Mouse (Mus musculus): ENCODE data around the gene Mad1l1. TPM values are rescaled to one million over a fixed set of nuclear protein-coding genes. Genes with fewer than 3 reads are reported as not detected.

Gene Mad1l1
- polyA plus RNA-seq (2015; fragmentation: Illumina TruSeq; extraction: RNeasy Lipid Tissue Mini Kit (QIAGEN cat#74804); ENCODE audit: insufficient read depth, low replicate concordance), result 5.5 TPM

GRCm38 (mm10) chr5:140321042-140321755 is at the start of gene Mad1l1, which contains the start of gene Nudt1:
Mad1l1 (minus strand) TSS chr5:140321552.
Nudt1 (plus strand) TSS chr5:140321656.

DNA sequence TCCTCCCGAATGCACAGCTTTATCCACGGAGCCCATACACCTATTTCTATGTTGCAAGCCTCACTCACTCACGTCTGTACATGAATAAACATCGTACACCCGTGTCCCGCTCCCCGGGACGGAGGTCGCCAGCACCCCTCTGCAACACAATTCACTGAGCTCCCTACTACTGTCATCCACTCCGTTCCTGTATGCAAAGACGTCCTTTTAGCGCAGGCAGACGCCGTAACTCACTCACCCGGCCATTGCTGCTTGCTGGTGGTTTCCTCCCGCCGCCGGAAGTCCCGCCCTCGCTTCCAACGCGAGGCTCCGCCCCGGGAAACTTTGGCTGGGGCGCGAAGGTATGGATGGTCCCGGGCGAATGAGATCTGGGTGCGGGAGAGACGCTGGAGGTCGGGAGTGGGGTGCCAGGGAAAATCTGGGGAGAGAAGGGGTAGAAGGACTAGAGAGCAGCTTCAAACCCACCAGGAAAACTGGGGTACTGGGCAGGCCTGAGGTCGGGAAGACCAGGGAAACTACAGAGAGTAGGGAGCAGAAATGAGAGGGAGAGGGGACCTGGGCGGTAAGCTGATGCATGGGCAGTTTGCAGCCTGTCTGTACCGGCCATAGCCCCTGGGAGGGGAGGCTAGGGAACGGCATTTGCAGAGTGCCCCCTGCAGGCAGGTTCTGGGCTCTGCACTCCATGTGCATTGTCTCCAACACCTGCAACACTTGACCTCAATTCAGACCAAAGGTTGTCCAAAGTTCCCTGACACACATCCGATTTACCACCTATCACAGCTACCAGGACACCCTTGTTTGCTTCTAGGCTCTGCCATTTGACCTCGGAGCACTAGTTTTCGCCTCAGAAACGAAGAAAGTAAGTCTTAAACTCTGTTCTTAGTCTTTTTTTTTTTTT is 10.5 kb upstream of the Mad1l1 start, which contains the start of gene Mrm2:
Gene Mrm2 (minus strand): TSS at position 284 of the 898 bp plus-strand sequence.

Other genes with a start within 250 kb of the Mad1l1 start
- gene Nudt1, start 104 bp upstream of the Mad1l1 start, polyA plus RNA-seq (2015; fragmentation: Illumina TruSeq; extraction: RNeasy Lipid Tissue Mini Kit (QIAGEN cat#74804); ENCODE audit: insufficient read depth, low replicate concordance), result 9.8 TPM
- gene Mrm2, start 10.3 kb upstream of the Mad1l1 start, polyA plus RNA-seq (2015; fragmentation: Illumina TruSeq; extraction: RNeasy Lipid Tissue Mini Kit (QIAGEN cat#74804); ENCODE audit: insufficient read depth, low replicate concordance), result 2.8 TPM
- gene Snx8, start 67.7 kb upstream of the Mad1l1 start, polyA plus RNA-seq (2015; fragmentation: Illumina TruSeq; extraction: RNeasy Lipid Tissue Mini Kit (QIAGEN cat#74804); ENCODE audit: insufficient read depth, low replicate concordance), result 33.1 TPM
- 107 TPM for gene Eif3b, start 97.8 kb upstream of the Mad1l1 start, polyA plus RNA-seq (2015; fragmentation: Illumina TruSeq; extraction: RNeasy Lipid Tissue Mini Kit (QIAGEN cat#74804); ENCODE audit: insufficient read depth, low replicate concordance)
- gene Gm4869, start 124.1 kb upstream of the Mad1l1 start, polyA plus RNA-seq (2015; fragmentation: Illumina TruSeq; extraction: RNeasy Lipid Tissue Mini Kit (QIAGEN cat#74804); ENCODE audit: insufficient read depth, low replicate concordance), result not detected
- gene Chst12, start 184.0 kb upstream of the Mad1l1 start, polyA plus RNA-seq (2015; fragmentation: Illumina TruSeq; extraction: RNeasy Lipid Tissue Mini Kit (QIAGEN cat#74804); ENCODE audit: insufficient read depth, low replicate concordance), result 6.2 TPM
- not detected for gene Grifin, start 243.5 kb upstream of the Mad1l1 start, polyA plus RNA-seq (2015; fragmentation: Illumina TruSeq; extraction: RNeasy Lipid Tissue Mini Kit (QIAGEN cat#74804); ENCODE audit: insufficient read depth, low replicate concordance)